Mouse (Mus musculus): Measurements from ENCODE around the gene Wdr31.

Wdr31 gene

GRCm38 (mm10) chr4:62470598-62471051 is at the start of gene Wdr31:
Gene Wdr31, minus strand, starts transcription at chr4:62470896.
- in situ Hi-C loops (cut with MseI, MboI): no loop called here

GRCm38 (mm10) chr4:62519849-62520233 is 49.1 kb upstream of the Wdr31 start, which contains the start of gene Alad:
Gene Alad, minus strand, starts transcription at chr4:62519918.
- in situ Hi-C loops (cut with MseI, MboI): no loop called here

- in situ Hi-C loops (cut with MseI, MboI): no loop called here
These were observed 48.6 kb upstream of the Wdr31 start for GRCm38 (mm10) chr4:62519122-62519848.

- in situ Hi-C loops (cut with MseI, MboI): no loop called here
These were observed 47.9 kb upstream of the Wdr31 start for GRCm38 (mm10) chr4:62518416-62519121.

GRCm38 (mm10) chr4:62517538-62518415 is 47.1 kb upstream of the Wdr31 start:
- in situ Hi-C loops (cut with MseI, MboI): no loop called here

- in situ Hi-C loops (cut with MseI, MboI): no loop called here
These were observed 46.4 kb upstream of the Wdr31 start for GRCm38 (mm10) chr4:62517046-62517445.

- in situ Hi-C loops (cut with MseI, MboI): no loop called here
These were observed 45.9 kb upstream of the Wdr31 start for GRCm38 (mm10) chr4:62516579-62516978.

GRCm38 (mm10) chr4:62516079-62516478 is 45.4 kb upstream of the Wdr31 start:
- in situ Hi-C loops (cut with MseI, MboI): no loop called here

GRCm38 (mm10) chr4:62515490-62515889 is 44.8 kb upstream of the Wdr31 start:
- in situ Hi-C loops (cut with MseI, MboI): no loop called here

GRCm38 (mm10) chr4:62514995-62515394 is 44.3 kb upstream of the Wdr31 start:
- in situ Hi-C loops (cut with MseI, MboI): no loop called here

- in situ Hi-C loops (cut with MseI, MboI): no loop called here
These were observed 43.4 kb upstream of the Wdr31 start for GRCm38 (mm10) chr4:62513998-62514506.

- in situ Hi-C loops (cut with MseI, MboI): no loop called here
These were observed 39.2 kb upstream of the Wdr31 start for GRCm38 (mm10) chr4:62509946-62510345.

GRCm38 (mm10) chr4:62508839-62509238 is 38.1 kb upstream of the Wdr31 start:
- in situ Hi-C loops (cut with MseI, MboI): no loop called here

- in situ Hi-C loops (cut with MseI, MboI): no loop called here
These were observed 36.1 kb upstream of the Wdr31 start for GRCm38 (mm10) chr4:62506798-62507197.

- in situ Hi-C loops (cut with MseI, MboI): no loop called here
These were observed 35.3 kb upstream of the Wdr31 start for GRCm38 (mm10) chr4:62505991-62506390.

- in situ Hi-C loops (cut with MseI, MboI): no loop called here
These were observed 32.8 kb upstream of the Wdr31 start, which contains the start of gene Hdhd3 for GRCm38 (mm10) chr4:62503374-62503970. Gene Hdhd3, minus strand, starts transcription at chr4:62503467.

GRCm38 (mm10) chr4:62502969-62503368 is 32.3 kb upstream of the Wdr31 start:
- in situ Hi-C loops (cut with MseI, MboI): no loop called here

GRCm38 (mm10) chr4:62501964-62502732 is 31.5 kb upstream of the Wdr31 start:
- in situ Hi-C loops (cut with MseI, MboI): no loop called here

GRCm38 (mm10) chr4:62501534-62501933 is 30.8 kb upstream of the Wdr31 start:
- in situ Hi-C loops (cut with MseI, MboI): no loop called here

- in situ Hi-C loops (cut with MseI, MboI): no loop called here
These were observed 30.1 kb upstream of the Wdr31 start for GRCm38 (mm10) chr4:62500799-62501198.

- in situ Hi-C loops (cut with MseI, MboI): no loop called here
These were observed 26.1 kb upstream of the Wdr31 start for GRCm38 (mm10) chr4:62496815-62497214.
